Mouse (Mus musculus) brown adipose tissue, adult 24 weeks (tissue): ENCODE measurements around the gene Heatr5a. TPM values are rescaled to one million over a fixed set of nuclear protein-coding genes. Genes with fewer than 3 reads are reported as not detected.

Source experiments
- H3K27ac ChIP-seq: fragments of 200-500 bp; replicated peaks from 2 replicates; pipeline ENCODE4 v1.5.1; 2012; ENCODE audit warnings: low read depth, mild to moderate bottlenecking, low read length
- H3K4me1 ChIP-seq: fragments of 200-500 bp; 2 replicates; pipeline ENCODE4 v1.6.1; 2012; ENCODE audit warnings: low read length, mixed read lengths; ENCODE audit not compliant: control insufficient read depth, insufficient read depth, insufficient read length
- H3K4me3 ChIP-seq: fragments of 200-500 bp; 2 replicates; pipeline ENCODE4 v1.5.1; 2012; ENCODE audit warnings: low read depth, mild to moderate bottlenecking, low read length, moderate library complexity; ENCODE audit not compliant: insufficient read depth
- polyA plus RNA-seq: library from polyadenylated mRNA; stranded (reverse); fragments of >200 nt; gene quantifications from 2 replicates; pipeline ENCODE4 v1.2.4, GENCODE M21; 2012; ENCODE audit not compliant: missing spikeins, insufficient read depth, insufficient read length

Gene Heatr5a
- polyA plus RNA-seq, 1 experiment: 6.0 TPM

DNA sequence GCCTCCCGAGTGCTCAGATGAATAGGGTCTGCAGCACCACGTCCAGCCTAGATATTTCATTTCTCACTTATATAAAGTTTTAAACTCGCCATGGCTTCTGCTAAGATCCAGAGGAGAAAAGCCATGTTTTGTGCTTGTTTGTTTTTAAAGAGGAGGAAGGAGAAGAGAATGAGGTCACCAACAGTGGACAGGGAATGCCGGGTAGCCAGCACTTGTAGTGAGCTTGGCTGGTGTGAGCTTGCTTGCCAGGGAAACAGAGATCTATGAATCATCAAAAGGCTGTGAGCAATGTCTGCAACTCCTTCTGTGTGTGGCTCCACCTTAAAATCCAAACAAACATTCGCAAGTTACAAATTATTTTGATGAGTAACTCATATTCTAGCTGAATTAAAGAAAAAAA is 17.4 kb upstream of the Heatr5a start:
- peaks cover 4% of the 10 kb centered on the region; the same call in 1 of the 2 replicates for H3K4me1 ChIP-seq
- H3K4me3 ChIP-seq: no peak overlapping the region
- H3K27ac ChIP-seq: no peak overlapping the region

GRCm38 (mm10) chr12:51985826-51986225 is 14.7 kb upstream of the Heatr5a start:
- Histone ChIP-seq H3K27ac (0 out of 2 replicates have a peak overlapping the region, but pooled peaks have one; percentile 17), H3K4me1 (peaks cover 4% of the 10 kb centered on the region; the same call in 1 of the 2 replicates), H3K4me3 (no peak overlapping the region)

DNA sequence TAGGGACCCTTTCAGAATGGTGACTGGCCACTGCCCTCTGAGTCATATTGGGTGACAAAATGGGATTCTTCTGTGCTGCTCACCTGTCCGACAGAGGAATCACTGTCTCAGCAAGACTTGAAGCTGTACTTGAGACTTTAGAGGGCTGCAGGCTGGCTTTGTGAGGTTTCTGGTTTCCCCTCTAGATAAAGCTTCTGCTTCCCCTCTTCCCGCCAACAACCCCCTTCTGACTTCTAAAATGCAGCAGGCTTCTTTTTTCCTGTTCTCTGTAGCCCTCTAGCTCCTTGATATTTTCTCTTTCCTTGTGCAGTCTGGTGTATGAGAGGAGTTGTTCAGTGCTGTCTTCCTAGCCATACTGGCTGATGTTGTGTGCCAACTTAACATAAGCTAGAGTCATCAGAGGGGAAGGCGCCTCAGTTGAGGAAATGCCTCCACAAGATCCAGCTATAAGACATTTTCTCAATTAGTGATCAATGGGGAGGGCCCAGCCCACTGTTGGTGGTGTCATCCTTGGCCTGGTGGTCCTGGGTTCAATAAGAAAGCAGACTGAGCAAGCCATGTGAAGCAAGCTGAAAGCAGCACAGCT is 14.1 kb upstream of the Heatr5a start:
- Histone ChIP-seq H3K4me3 (no peak overlapping the region), H3K27ac (0 out of 2 replicates have a peak overlapping the region, but pooled peaks have one; percentile 49), H3K4me1 (peaks cover 4% of the 10 kb centered on the region; the same call in 1 of the 2 replicates)

- H3K4me1 ChIP-seq: peaks cover 4% of the 10 kb centered on the region; the same call in 1 of the 2 replicates
- H3K4me3 ChIP-seq: no peak overlapping the region
- no peak overlapping the region for H3K27ac ChIP-seq
These were observed 12.5 kb upstream of the Heatr5a start for GRCm38 (mm10) chr12:51983625-51984024.

GRCm38 (mm10) chr12:51976531-51976930 is 5.4 kb upstream of the Heatr5a start:
- no peak overlapping the region for H3K4me3 ChIP-seq
- no peaks in the 10 kb centered on the region for H3K4me1 ChIP-seq
- H3K27ac ChIP-seq: no peak overlapping the region

DNA sequence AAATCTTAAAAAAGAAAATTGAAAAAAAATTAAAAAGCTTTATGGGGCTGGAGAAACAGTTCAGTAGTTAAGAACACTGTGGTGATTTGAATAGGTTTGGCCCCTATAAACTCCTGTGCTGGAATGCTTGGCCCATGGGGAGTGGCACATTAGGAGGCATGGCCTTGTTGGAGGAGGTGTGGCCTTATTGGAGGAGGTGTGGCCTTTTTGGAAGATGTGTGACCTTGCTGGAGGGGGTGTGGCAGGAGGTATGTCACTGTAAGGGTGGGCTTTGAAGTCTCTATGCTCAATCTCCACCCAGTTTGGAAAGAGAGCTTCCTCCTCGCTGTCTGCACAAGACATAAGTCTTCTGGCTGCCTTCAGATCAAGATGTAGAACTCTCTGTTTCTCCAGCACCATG is 3.3 kb upstream of the Heatr5a start:
- Histone ChIP-seq H3K4me1 (no peaks in the 10 kb centered on the region), H3K4me3 (no peak overlapping the region), H3K27ac (no peak overlapping the region)

- Histone ChIP-seq H3K4me1 (no peaks in the 10 kb centered on the region), H3K27ac (no peak overlapping the region), H3K4me3 (no peak overlapping the region)
These were observed 1.3 kb upstream of the Heatr5a start for GRCm38 (mm10) chr12:51972269-51973065.

- peak overlapping the region; percentile 91 for H3K4me3 ChIP-seq
These were observed 610 bp downstream of the Heatr5a start for GRCm38 (mm10) chr12:51970352-51971069.

GRCm38 (mm10) chr12:51969876-51970275 is 1.2 kb downstream of the Heatr5a start:
- peak overlapping the region; percentile 37; the same call in 1 of the 2 replicates for H3K4me3 ChIP-seq
- H3K27ac ChIP-seq: no peak overlapping the region
- H3K4me1 ChIP-seq: no peaks in the 10 kb centered on the region

More at GRCm38 (mm10) chr12:51970352-51971069, 610 bp downstream of the Heatr5a start:
- Histone ChIP-seq H3K27ac (peak overlapping the region; percentile 58), H3K4me1 (no peaks in the 10 kb centered on the region)

- Histone ChIP-seq H3K4me3 (no peak overlapping the region), H3K27ac (no peak overlapping the region)
These were observed 2.0 kb downstream of the Heatr5a start for GRCm38 (mm10) chr12:51969092-51969491.

GRCm38 (mm10) chr12:51967915-51968595 is 3.1 kb downstream of the Heatr5a start:
- Histone ChIP-seq H3K27ac (no peak overlapping the region), H3K4me3 (no peak overlapping the region), H3K4me1 (no peaks in the 10 kb centered on the region)

More at GRCm38 (mm10) chr12:51969092-51969491, 2.0 kb downstream of the Heatr5a start:
- H3K4me1 ChIP-seq: no peaks in the 10 kb centered on the region

DNA sequence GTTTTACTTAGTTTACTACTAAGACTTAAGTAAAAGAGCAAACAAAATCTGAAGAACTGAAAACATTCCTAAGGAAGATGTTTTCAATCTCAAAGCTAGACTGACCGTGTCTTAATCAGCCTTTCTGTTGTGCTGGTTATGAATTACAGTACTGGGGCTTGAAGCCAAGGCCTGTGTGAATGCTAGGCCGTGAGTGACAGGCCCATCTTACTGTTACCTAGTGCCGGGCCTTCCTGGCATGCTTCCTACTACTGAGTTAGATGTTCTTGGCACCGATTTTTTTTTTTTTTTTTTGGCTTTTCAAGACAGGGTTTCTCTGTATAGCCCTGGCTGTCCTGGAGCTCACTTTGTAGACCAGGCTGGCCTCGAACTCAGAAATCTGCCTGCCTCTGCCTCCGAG is 13.5 kb downstream of the Heatr5a start:
- Histone ChIP-seq H3K4me1 (no peaks in the 10 kb centered on the region), H3K27ac (no peak overlapping the region), H3K4me3 (no peak overlapping the region)

- H3K4me3 ChIP-seq: no peak overlapping the region
These were observed 18.8 kb downstream of the Heatr5a start for GRCm38 (mm10) chr12:51952309-51952708.

DNA sequence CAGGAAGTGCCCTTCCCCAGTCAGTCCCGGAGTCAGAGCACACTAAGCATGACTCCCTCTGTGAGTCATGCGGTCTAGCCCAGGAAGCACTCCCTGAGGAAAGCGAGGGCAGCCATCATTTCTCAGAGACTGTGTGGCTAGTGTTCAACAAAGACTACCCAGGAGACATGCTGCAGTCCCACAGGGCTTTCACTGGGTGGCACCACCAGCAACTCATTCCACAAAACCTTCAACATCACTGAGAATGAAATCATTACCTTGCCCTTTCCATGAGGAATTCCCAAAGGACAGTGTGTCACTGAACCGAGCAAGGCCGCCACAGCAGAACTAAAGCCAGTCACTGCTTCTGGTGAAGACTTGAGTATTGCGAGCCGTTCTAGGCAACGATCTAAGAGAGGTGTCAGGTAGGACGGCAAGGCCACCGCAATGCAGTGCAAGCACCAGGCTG is 23.6 kb downstream of the Heatr5a start:
- Histone ChIP-seq H3K27ac (no peak overlapping the region), H3K4me3 (no peak overlapping the region)

More at GRCm38 (mm10) chr12:51952309-51952708, 18.8 kb downstream of the Heatr5a start:
- H3K27ac ChIP-seq: no peak overlapping the region
- H3K4me1 ChIP-seq: no peaks in the 10 kb centered on the region

More for the DNA sequence above, 23.6 kb downstream of the Heatr5a start:
- no peaks in the 10 kb centered on the region for H3K4me1 ChIP-seq
